Mouse (Mus musculus) brain, embryonic 14.5 days (tissue): Measurements from ENCODE around the gene Csf3r.

ENCODE experiments used
- CTCF ChIP-seq: fragments of 200-500 bp; IDR thresholded peaks from 2 replicates; pipeline ENCODE4 v1.5.1; 2012; ENCODE audit warnings: inconsistent platforms, mild to moderate bottlenecking, moderate library complexity, borderline replicate concordance; ENCODE audit not compliant: insufficient read depth, insufficient read length; ENCODE audit errors: extremely low read depth
- POLR2A ChIP-seq: fragments of 200-500 bp; IDR thresholded peaks from 2 replicates; pipeline ENCODE4 v1.6.1; 2012; ENCODE audit warnings: mild to moderate bottlenecking, inconsistent platforms, borderline replicate concordance; ENCODE audit not compliant: poor library complexity, insufficient read depth, insufficient read length, severe bottlenecking; ENCODE audit errors: extremely low read depth

DNA sequence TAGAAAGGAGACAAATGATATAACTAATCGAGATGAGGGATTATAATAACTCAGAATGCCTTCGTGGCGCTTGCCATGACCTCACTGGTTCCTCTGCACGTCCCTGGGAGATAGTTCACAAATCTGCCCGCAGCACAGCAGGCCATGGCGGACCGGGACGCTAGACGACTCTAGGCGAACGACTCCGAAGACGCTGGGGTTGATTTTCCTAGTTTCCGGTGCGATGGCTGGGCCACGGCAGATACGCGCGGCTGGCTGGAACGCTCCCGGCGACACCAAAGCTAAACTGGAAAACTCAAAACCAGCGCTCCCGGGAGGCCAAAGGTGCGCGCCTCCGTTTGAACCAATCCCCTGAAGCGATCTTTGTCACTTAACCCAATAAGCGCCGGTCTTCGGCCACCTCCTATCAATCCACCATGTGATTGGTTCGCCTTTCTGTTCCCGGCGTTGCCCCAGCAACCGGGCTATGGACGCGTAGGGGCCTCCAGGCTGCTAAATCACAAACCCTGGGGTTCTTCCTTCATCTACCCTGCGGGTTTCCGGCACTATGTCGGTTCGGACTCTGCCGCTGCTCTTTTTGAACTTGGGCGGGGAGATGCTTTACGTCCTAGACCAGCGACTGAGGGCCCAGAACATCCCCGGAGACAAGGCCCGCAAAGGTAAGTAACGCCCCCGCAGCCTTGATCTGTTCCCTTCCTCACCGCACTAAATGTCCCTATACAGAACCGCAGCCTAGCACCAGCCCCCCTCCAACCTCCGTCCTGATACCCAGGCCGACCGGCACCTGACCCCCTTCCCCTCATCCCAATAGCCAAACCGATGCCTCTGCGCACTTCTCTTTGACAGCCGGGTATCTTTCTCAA is 34.0 kb downstream of the Csf3r start, which contains the start of gene Oscp1:
- no peak for TF ChIP-seq CTCF
- TF ChIP-seq POLR2A: 0 out of 2 replicates have a peak, but pooled peaks have one; percentile 25
